Mouse (Mus musculus) stomach, postnatal 0 days (tissue): ENCODE measurements around the gene Il4ra.

Source experiments
- CTCF ChIP-seq: IDR thresholded peaks from 2 replicates; pipeline ENCODE4 v1.5.1; 2016; ENCODE audit warnings: antibody characterized with exemption, low read depth, mild to moderate bottlenecking, moderate library complexity
- EP300 ChIP-seq: optimal IDR thresholded peaks from 2 replicates; pipeline ENCODE3; 2016; ENCODE audit warnings: antibody characterized with exemption

DNA sequence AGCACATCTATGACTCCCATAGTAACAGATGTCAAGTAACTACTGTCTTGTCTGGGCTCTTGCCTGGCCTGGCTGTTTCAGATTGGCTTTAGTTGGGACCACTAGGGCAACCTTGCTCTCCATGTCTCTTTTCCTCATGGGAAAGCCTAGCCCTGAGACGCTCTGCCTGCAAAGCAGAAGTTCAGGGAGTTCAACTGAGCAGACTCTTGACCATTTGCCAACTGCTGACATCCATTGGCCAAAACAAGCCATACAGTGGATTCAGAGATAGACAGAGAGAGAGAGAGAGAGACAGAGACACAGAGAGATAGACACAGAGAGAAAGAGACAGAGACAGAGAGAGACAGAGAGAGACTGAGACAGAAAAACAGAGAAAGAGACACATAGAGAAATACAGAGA, 10.9 kb upstream of the Il4ra start:
- TF ChIP-seq CTCF (no peak), EP300 (no peak)
